Mouse (Mus musculus) spleen, adult 2 months (tissue): ENCODE measurements around the gene Inava. TPM values are rescaled to one million over a fixed set of nuclear protein-coding genes. Genes with fewer than 3 reads are reported as not detected.
A peak's percentile ranks its signal among the peaks of the same experiment; 100 is the strongest.

ENCODE experiments used
- DNase-seq, 2 experiments: peaks; one replicate each; pipeline versions ENCODE4 v3.0.0 to v3.0.0-alpha.2; 2012 to 2021; ENCODE audit warnings: low spot score in 2 of 2, low read depth in 1 of 2
- H3K27ac ChIP-seq: fragments of 200-500 bp; 2 replicates; pipeline ENCODE4 v1.5.1; 2012; ENCODE audit warnings: low read length, inconsistent platforms; ENCODE audit not compliant: insufficient read depth
- H3K27me3 ChIP-seq: fragments of 200-500 bp; 2 replicates; pipeline ENCODE4 v1.6.1; 2012; ENCODE audit warnings: mild to moderate bottlenecking, moderate library complexity, low read length, inconsistent platforms; ENCODE audit not compliant: control insufficient read depth, insufficient read depth
- H3K36me3 ChIP-seq: fragments of 200-500 bp; 2 replicates; pipeline ENCODE4 v1.6.1; 2012; ENCODE audit warnings: mild to moderate bottlenecking, low read length, inconsistent platforms; ENCODE audit not compliant: control insufficient read depth, insufficient read depth
- H3K4me1 ChIP-seq: fragments of 200-500 bp; 2 replicates; pipeline ENCODE4 v1.6.1; 2011; ENCODE audit warnings: inconsistent platforms; ENCODE audit not compliant: control insufficient read depth, insufficient read depth, insufficient read length
- H3K4me3 ChIP-seq: fragments of 200-500 bp; 2 replicates; pipeline ENCODE4 v1.5.1; 2011; ENCODE audit warnings: mild to moderate bottlenecking, inconsistent platforms; ENCODE audit not compliant: insufficient read depth, insufficient read length; ENCODE audit errors: extremely low read depth
- CTCF ChIP-seq: fragments of 200-500 bp; IDR thresholded peaks from 2 replicates; pipeline ENCODE4 v1.5.1; 2011; ENCODE audit warnings: mild to moderate bottlenecking, inconsistent platforms; ENCODE audit not compliant: insufficient read depth, insufficient read length, insufficient replicate concordance; ENCODE audit errors: extremely low read depth
- POLR2A ChIP-seq: fragments of 200-500 bp; IDR thresholded peaks from 2 replicates; pipeline ENCODE4 v1.6.1; 2011; ENCODE audit warnings: low read depth, low read length, inconsistent platforms
- WGBS: fragments of 180-500 bp; shearing (Covaris S2); methylation state at CpG from one replicate; pipeline ENCODE4 v1.1.7; 2018; 5-methylcytosine and 5-hydroxymethylcytosine counted together
- polyA plus RNA-seq: library from polyadenylated mRNA; depleted of rRNA; stranded (reverse); fragments of >200 nt; gene quantifications from 2 replicates; pipeline ENCODE4 v1.2.3, GENCODE M21; 2012

Gene Inava
- polyA plus RNA-seq, 1 experiment = 0.15 TPM

DNA sequence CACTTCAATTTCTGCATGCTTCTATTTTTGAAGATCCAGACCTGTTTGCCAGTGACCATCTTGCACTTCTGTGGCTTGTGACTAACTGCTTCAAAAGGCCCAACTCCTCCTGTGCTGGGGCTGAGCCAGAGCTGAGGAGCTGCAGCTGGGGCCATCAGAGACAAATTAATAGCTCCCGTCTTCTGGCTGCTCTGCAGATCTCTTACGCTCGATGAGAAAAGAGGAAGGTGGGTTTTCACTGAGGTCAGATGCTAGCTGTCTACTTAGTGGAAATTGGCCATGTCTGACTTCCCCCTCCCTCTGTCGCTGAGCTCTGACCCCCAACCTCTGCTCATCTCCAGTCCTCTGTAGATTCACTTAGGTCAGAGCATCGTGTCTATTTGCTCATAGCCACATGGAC is 15.6 kb upstream of the Inava start:
- no peak overlapping the region for H3K27ac ChIP-seq
- no peaks in the 10 kb centered on the region for H3K27me3 ChIP-seq
- H3K4me1 ChIP-seq = peaks cover 12% of the 10 kb centered on the region; the same call in 1 of the 2 replicates
- TF ChIP-seq CTCF (no peak), POLR2A (no peak)
- 7% methylated on average over 5 of the region's 5 CpGs for WGBS
- DNase-seq = no peak
- no peak overlapping the region for H3K4me3 ChIP-seq
- no peaks in the 10 kb centered on the region for H3K36me3 ChIP-seq

DNA sequence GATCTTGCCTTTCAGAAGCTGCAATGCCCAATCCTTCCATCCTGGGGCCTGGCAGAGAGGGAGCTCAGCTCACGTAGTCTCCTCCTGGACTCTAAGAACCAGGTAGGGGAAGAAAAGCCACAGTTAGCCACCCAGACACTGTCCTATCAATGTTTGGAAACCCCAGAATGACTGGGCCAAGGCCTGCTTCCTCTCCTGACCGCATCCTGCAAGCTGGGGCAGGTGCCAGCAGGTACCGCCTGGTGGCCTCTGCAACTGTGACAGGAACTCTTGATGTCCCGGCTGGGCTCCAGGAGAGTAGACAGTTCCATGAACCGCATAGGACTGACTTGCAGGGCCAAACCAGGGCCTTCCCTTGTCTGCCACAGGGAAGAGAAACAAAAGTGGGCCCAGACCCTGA is 13.3 kb upstream of the Inava start:
- H3K27ac ChIP-seq = no peak overlapping the region
- H3K36me3 ChIP-seq = no peaks in the 10 kb centered on the region
- peaks cover 6% of the 10 kb centered on the region; the same call in 1 of the 2 replicates for H3K4me1 ChIP-seq
- no peak for DNase-seq
- WGBS = 38% methylated on average over 5 of the region's 5 CpGs
- no peak overlapping the region for H3K4me3 ChIP-seq
- TF ChIP-seq CTCF = no peak
- TF ChIP-seq POLR2A = no peak
- no peaks in the 10 kb centered on the region for H3K27me3 ChIP-seq

DNA sequence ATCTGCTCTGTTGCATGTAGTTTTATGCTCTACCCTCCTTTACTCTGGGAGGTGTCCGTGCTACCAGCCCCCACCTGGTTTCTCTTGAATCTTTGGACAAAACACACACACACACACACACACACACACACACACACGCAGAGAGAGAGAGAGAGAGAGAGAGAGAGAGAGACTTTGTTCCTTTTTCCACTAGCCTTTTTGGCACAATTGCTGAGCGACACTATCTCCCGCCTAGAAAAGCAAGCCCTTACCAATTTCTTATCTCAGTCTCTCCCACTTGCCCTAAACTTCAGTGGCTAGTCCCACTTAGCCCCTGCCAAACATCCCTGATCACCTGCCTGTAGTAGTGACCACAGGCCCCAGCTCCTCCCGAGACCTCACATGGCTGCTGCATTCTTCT is 10.4 kb upstream of the Inava start:
- peaks cover 6% of the 10 kb centered on the region; the same call in 1 of the 2 replicates for H3K4me1 ChIP-seq
- TF ChIP-seq POLR2A (no peak), CTCF (no peak)
- DNase-seq = no peak

DNA sequence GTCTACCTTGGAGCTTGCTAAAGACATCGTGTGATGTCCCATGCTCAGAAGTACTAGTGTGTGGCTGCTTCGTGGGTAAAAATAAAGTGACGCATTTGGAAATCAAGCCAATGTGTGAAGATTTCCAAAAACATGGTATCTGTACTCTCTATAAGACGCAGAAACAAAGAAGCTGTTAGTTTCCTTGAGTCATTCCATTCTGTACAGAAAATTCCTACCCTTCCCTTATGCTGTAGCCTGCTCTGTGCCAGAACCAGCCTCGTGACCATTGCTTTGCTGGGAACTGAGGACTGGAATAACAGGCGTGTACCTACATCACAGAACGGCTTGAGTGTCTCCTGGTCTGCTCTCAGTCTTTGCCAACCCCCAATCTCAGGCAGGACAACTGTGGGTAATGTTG is 7.7 kb upstream of the Inava start:
- TF ChIP-seq POLR2A = no peak
- no peak for TF ChIP-seq CTCF
- Histone ChIP-seq H3K27me3 (no peaks in the 10 kb centered on the region), H3K36me3 (no peaks in the 10 kb centered on the region), H3K27ac (no peak overlapping the region), H3K4me1 (no peaks in the 10 kb centered on the region), H3K4me3 (no peak overlapping the region)
- DNase-seq = no peak
- WGBS = 90% methylated on average over 7 of the region's 7 CpGs

More for the DNA sequence above, 10.4 kb upstream of the Inava start:
- Histone ChIP-seq H3K4me3 (no peak overlapping the region), H3K27me3 (no peaks in the 10 kb centered on the region), H3K27ac (no peak overlapping the region), H3K36me3 (no peaks in the 10 kb centered on the region)
- 60% methylated on average over 5 of the region's 5 CpGs for WGBS

DNA sequence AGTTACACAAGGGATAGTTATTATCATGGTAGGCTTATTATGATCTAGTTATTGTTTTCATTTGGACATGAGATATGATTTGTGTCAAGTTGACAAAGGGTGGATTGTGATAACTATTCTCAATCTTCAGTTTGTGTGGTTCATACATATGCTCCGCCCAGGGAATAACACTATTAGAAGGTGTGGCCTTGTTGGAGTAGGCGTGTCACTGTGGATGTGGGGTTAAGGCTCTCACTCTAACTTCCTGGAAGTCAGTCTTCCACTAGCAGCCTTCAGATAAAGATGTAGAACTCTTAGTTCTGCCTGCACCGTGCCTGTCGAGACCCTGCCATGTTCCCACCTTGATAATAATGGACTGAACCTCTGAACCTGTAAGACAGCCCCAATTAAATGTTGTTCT is 4.4 kb upstream of the Inava start:
- Histone ChIP-seq H3K27me3 (peaks cover 5% of the 10 kb centered on the region; the same call in 1 of the 2 replicates), H3K36me3 (no peaks in the 10 kb centered on the region), H3K4me3 (no peak overlapping the region), H3K27ac (no peak overlapping the region), H3K4me1 (no peaks in the 10 kb centered on the region; the same call in 1 of the 2 replicates)
- 77% methylated on average over 4 of the region's 4 CpGs for WGBS
- TF ChIP-seq CTCF = no peak
- DNase-seq = no peak

DNA sequence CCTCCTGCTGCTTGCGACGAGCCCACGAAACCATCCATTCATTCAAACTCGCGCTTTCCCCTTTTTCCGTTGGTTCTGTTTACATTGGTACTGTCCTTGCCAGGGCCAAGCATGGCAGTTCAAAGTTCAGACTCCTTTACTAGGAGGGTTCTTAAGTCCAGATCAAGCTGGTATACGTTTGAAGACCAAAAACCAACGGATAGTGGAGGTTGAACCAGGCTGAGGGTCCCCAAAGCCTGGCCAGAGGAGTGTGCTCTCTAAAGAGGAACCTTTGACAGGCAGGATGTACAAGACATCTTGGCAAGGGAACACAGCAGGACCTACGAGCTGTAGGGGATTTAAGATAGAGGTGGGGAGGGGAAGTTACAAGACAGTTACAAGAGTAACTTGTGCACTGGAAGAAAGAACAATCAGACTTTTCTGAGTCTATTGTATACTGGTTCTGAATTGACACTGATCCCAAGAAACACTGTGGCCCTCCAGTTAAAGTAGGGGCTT is 580 bp upstream of the Inava start:
- Histone ChIP-seq H3K27ac (no peak overlapping the region), H3K4me1 (no peaks in the 10 kb centered on the region; the same call in 1 of the 2 replicates), H3K27me3 (peaks cover 14% of the 10 kb centered on the region), H3K36me3 (no peaks in the 10 kb centered on the region), H3K4me3 (peak overlapping the region; percentile 51)
- 3% methylated on average over 9 of the region's 9 CpGs for WGBS
- TF ChIP-seq CTCF = 0 out of 2 replicates have a peak, but pooled peaks have one; percentile 28
- no peak for TF ChIP-seq POLR2A
- no peak for DNase-seq

DNA sequence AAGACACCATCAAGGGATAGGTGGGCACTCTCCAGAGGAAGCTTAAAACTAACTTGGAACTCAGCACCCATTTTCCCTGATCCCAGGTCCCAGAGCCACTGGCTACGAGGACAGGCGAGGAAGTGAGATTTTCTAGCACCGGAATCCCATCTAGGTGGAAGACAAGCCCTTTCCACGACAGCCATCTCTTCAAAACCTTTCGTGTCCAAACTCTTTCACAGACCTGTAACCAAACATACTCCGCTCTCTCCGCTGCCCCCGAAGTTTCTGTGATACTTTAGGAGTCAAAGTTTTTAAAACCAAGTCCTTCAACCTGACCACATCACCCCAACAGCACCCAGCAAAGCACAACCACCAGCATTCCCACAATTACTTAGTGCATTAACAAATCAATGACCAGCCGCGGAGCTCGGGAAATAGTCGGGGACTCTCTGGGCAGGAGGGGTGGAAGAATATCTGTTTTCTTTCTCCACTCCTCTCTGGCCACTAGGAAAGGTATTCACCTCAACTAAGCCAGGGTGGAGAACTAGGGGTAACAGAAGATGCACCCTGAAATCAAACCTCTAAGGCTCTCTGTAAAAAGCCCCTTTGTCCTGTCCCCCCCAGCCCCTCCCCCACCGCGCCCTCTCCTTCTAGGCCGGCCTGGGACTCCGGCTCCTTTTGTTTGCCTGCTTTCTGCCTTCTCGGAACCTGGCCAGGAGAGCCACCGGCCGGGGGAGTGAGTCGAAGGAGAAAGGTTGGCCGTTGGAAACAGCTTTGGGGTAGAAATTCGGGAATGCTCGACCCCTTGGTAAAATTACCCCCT is 876 bp downstream of the Inava start:
- no peak for TF ChIP-seq POLR2A
- TF ChIP-seq CTCF = no peak
- Histone ChIP-seq H3K27ac (no peak overlapping the region), H3K36me3 (no peaks in the 10 kb centered on the region), H3K4me3 (no peak overlapping the region; the same call in 1 of the 2 replicates), H3K27me3 (peaks cover 14% of the 10 kb centered on the region), H3K4me1 (no peaks in the 10 kb centered on the region; the same call in 1 of the 2 replicates)
- DNase-seq = no peak
- WGBS = 19% methylated on average over 23 of the region's 23 CpGs
